Mouse (Mus musculus) lung, postnatal 0 days (tissue): ENCODE data around the gene Unc45a.

Source experiments
- CTCF ChIP-seq: IDR thresholded peaks from 2 replicates; pipeline ENCODE4 v1.5.1; 2016; ENCODE audit warnings: antibody characterized with exemption, mild to moderate bottlenecking
- EP300 ChIP-seq: IDR thresholded peaks from 2 replicates; pipeline ENCODE4 v1.6.1; 2016; ENCODE audit warnings: antibody characterized with exemption, mild to moderate bottlenecking, control low read depth

DNA sequence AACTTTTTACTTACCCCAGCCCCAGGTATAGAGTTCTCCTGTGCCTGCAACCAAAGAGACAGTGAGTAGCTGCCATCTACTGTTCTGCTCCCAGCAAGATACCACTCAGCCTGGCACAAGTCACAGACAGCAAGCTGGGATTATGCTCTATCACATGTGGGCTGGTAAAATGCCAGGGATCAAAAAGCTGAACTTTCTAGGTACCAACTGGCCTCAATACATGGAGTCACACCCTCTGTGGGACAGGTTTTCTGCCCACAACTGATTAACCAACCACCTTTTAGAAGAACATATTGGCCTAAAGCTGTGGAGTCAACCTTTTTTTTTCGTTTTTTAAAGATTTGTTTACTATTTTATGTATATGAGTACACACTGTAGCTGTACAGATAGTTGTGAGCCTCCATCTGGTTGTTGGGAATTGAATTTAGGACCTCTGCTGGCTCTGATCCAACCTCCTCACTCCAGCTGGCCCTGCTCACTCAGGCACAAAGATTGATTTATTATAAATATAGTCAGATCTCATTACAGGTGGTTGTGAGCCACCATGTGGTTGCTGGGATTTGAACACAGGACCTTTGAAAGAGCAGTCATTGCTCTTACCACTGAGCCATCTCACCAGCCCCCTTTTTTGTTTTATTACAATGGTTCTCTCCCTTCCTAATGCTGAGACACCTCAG, 23.2 kb downstream of the Unc45a start:
- TF ChIP-seq CTCF (no peak), EP300 (no peak)
